Mouse (Mus musculus) MEL (cell line): Measurements from ENCODE around the gene Ppp1ca. TPM values are rescaled to one million over a fixed set of nuclear protein-coding genes. Genes with fewer than 3 reads are reported as not detected.
A peak's percentile ranks its signal among the peaks of the same experiment; 100 is the strongest.

Source experiments
- DNase-seq: peaks from one replicate; pipeline ENCODE4 v3.0.0; 2011; ENCODE audit warnings: low read depth, low spot score
- H3K27ac ChIP-seq: 2 replicates; pipeline ENCODE4 v1.5.1; 2012; ENCODE audit warnings: low read depth, mild to moderate bottlenecking, control low read depth, low read length, moderate library complexity; ENCODE audit not compliant: control insufficient read depth
- H3K27me3 ChIP-seq, 2 experiments: fragments of 150-350 bp in 1 of 2; sonication (generic) in 1 of 2; 2 replicates each; pipeline ENCODE4 v1.6.1; 2012; ENCODE audit warnings: low read length in 2 of 2, mild to moderate bottlenecking in 2 of 2, improper control_type of control experiment in 1 of 2, moderate library complexity in 1 of 2; ENCODE audit not compliant: insufficient read depth in 2 of 2, control insufficient read depth in 1 of 2
- H3K36me3 ChIP-seq, 2 experiments: 2 replicates each; pipeline ENCODE4 v1.6.1; 2012 to 2014; ENCODE audit warnings: low read length in 2 of 2, improper control_type of control experiment in 1 of 2, inconsistent platforms in 1 of 2, mild to moderate bottlenecking in 1 of 2; ENCODE audit not compliant: insufficient read depth in 2 of 2, control insufficient read depth in 1 of 2
- H3K4me1 ChIP-seq, 2 experiments: fragments of 150-350 bp in 1 of 2; sonication (generic) in 1 of 2; 2 replicates each; pipeline ENCODE4 v1.6.1; 2012; ENCODE audit warnings: low read length in 2 of 2, improper control_type of control experiment in 1 of 2, mild to moderate bottlenecking in 1 of 2; ENCODE audit not compliant: insufficient read depth in 2 of 2, control insufficient read depth in 1 of 2
- H3K4me3 ChIP-seq, 2 experiments: fragments of 150-350 bp in 1 of 2; sonication (generic) in 1 of 2; 2 replicates each; pipeline ENCODE4 v1.5.1; 2012; ENCODE audit warnings: low read depth in 2 of 2, low read length in 2 of 2, mild to moderate bottlenecking in 2 of 2, moderate library complexity in 2 of 2, control low read depth in 1 of 2, improper control_type of control experiment in 1 of 2; ENCODE audit not compliant: control insufficient read depth in 1 of 2, insufficient read depth in 1 of 2
- H3K79me2 ChIP-seq: 2 replicates; pipeline ENCODE4 v1.6.1; 2012; ENCODE audit warnings: mild to moderate bottlenecking, low read length, moderate library complexity; ENCODE audit not compliant: control insufficient read depth, poor library complexity, insufficient read depth
- H3K9ac ChIP-seq: 2 replicates; pipeline ENCODE4 v1.6.1; 2012; ENCODE audit warnings: low read depth, mild to moderate bottlenecking, control low read depth, low read length, moderate library complexity; ENCODE audit not compliant: control insufficient read depth, poor library complexity, severe bottlenecking
- H3K9me3 ChIP-seq: fragments of 150-350 bp; sonication (generic); replicated peaks from 2 replicates; pipeline ENCODE4 v1.6.1; 2012; ENCODE audit warnings: mild to moderate bottlenecking, low read length, improper control_type of control experiment, moderate library complexity; ENCODE audit not compliant: insufficient read depth
- BHLHE40 ChIP-seq: IDR thresholded peaks from 2 replicates; pipeline ENCODE4 v1.6.1; 2012; ENCODE audit warnings: low read depth, mild to moderate bottlenecking, inconsistent platforms, low read length, improper control_type of control experiment, borderline replicate concordance
- CHD2 ChIP-seq: IDR thresholded peaks from 2 replicates; pipeline ENCODE4 v1.6.1; 2011; ENCODE audit warnings: low read length, improper control_type of control experiment
- EP300 ChIP-seq, 2 experiments: IDR thresholded peaks; 2 replicates each; pipeline ENCODE4 v1.6.1; 2011; ENCODE audit warnings: improper control_type of control experiment in 2 of 2, low read length in 2 of 2, low read depth in 1 of 2, mild to moderate bottlenecking in 1 of 2
- MAFK ChIP-seq: IDR thresholded peaks from 2 replicates; pipeline ENCODE4 v1.6.1; 2011; ENCODE audit warnings: low read depth, mild to moderate bottlenecking, low read length, improper control_type of control experiment, borderline replicate concordance
- MAZ ChIP-seq: IDR thresholded peaks from 2 replicates; pipeline ENCODE4 v1.6.1; 2012; ENCODE audit warnings: low read depth, mild to moderate bottlenecking, inconsistent platforms, low read length, improper control_type of control experiment
- MEF2A ChIP-seq: IDR thresholded peaks from 2 replicates; pipeline ENCODE4 v1.6.1; 2014; ENCODE audit warnings: low read depth, mild to moderate bottlenecking, inconsistent platforms, low read length, improper control_type of control experiment; ENCODE audit not compliant: poor library complexity, insufficient replicate concordance, severe bottlenecking; ENCODE audit errors: extremely low read depth
- MYC ChIP-seq: IDR thresholded peaks from 2 replicates; pipeline ENCODE4 v1.6.1; 2011; ENCODE audit warnings: low read depth, mild to moderate bottlenecking, low read length, improper control_type of control experiment, moderate library complexity
- NELFE ChIP-seq: IDR thresholded peaks from 2 replicates; pipeline ENCODE4 v1.6.1; 2011; ENCODE audit warnings: low read depth, low read length, improper control_type of control experiment
- POLR2A ChIP-seq, 2 experiments: IDR thresholded peaks; 2 replicates each; pipeline ENCODE4 v1.6.1; 2011 to 2012; ENCODE audit warnings: low read length in 2 of 2, mild to moderate bottlenecking in 2 of 2, control low read depth in 1 of 2, improper control_type of control experiment in 1 of 2, low read depth in 1 of 2, moderate library complexity in 1 of 2; ENCODE audit not compliant: control insufficient read depth in 1 of 2, insufficient read depth in 1 of 2, poor library complexity in 1 of 2
- POLR2AphosphoS2 ChIP-seq: IDR thresholded peaks from 2 replicates; pipeline ENCODE4 v1.6.1; 2011; ENCODE audit warnings: low read length, improper control_type of control experiment
- POLR2AphosphoS5 ChIP-seq: IDR thresholded peaks from 2 replicates; pipeline ENCODE4 v1.6.1; 2012; ENCODE audit warnings: low read depth, borderline replicate concordance, mild to moderate bottlenecking, inconsistent platforms, low read length, moderate library complexity, mixed read lengths
- RCOR1 ChIP-seq: IDR thresholded peaks from 2 replicates; pipeline ENCODE4 v1.6.1; 2012; ENCODE audit warnings: low read depth, mild to moderate bottlenecking, inconsistent platforms, low read length, improper control_type of control experiment
- TAL1 ChIP-seq: IDR thresholded peaks from 2 replicates; pipeline ENCODE4 v1.6.1; 2012; ENCODE audit warnings: mild to moderate bottlenecking, inconsistent platforms, low read length, moderate library complexity, mixed read lengths
- TBP ChIP-seq: IDR thresholded peaks from 2 replicates; pipeline ENCODE4 v1.8.0; 2011; ENCODE audit warnings: low read depth, low read length, improper control_type of control experiment
- TCF12 ChIP-seq: IDR thresholded peaks from 2 replicates; pipeline ENCODE4 v1.6.1; 2014; ENCODE audit warnings: low read depth, mild to moderate bottlenecking, inconsistent platforms, low read length, improper control_type of control experiment, moderate library complexity
- USF1 ChIP-seq: IDR thresholded peaks from 2 replicates; pipeline ENCODE4 v1.6.1; 2014; ENCODE audit warnings: low read depth, mild to moderate bottlenecking, inconsistent platforms, low read length, improper control_type of control experiment, moderate library complexity
- ZNF384 ChIP-seq: IDR thresholded peaks from 2 replicates; pipeline ENCODE4 v1.6.1; 2012; ENCODE audit warnings: low read depth, mild to moderate bottlenecking, inconsistent platforms, low read length, improper control_type of control experiment
- polyA plus RNA-seq, 2 experiments: library from polyadenylated mRNA; stranded (reverse) in 1 of 2; unstranded in 1 of 2; fragments of >175 nt in 1 of 2; fragments of >200 nt in 1 of 2; gene quantifications; 2 replicates each; pipeline versions ENCODE4 v1.2.1 to v1.2.4; 2012; ENCODE audit warnings: low replicate concordance in 2 of 2, low read depth in 1 of 2; ENCODE audit not compliant: insufficient read length in 2 of 2, insufficient read depth in 1 of 2, missing spikeins in 1 of 2
- total RNA-seq: library from RNA; depleted of rRNA; stranded (reverse); fragments of 300-350 nt; gene quantifications from 2 replicates; pipeline ENCODE4 v1.2.3, GENCODE M21; 2012

Ppp1ca gene
- total and polyA plus RNA-seq, 3 experiments: 453 to 505 (median 455) TPM

- Histone ChIP-seq H3K27me3 (no peaks in the 10 kb centered on the region), H3K27ac (no peak overlapping the region), H3K79me2 (peaks cover 15% of the 10 kb centered on the region), H3K9ac (no peak overlapping the region), H3K4me1 (peaks cover 9 to 22% of the 10 kb centered on the region in 2 experiments; a peak in 3 of 4 replicates), H3K9me3 (no peaks in the 10 kb centered on the region), H3K36me3 (peaks cover 1 to 5% of the 10 kb centered on the region in 2 experiments; a peak in 2 of 4 replicates), H3K4me3 (no peak overlapping the region)
- no peak for DNase-seq
- TF ChIP-seq MAZ (no peak), MEF2A (no peak)
These were observed 40.4 kb upstream of the Ppp1ca start for GRCm38 (mm10) chr19:4151488-4151860.

GRCm38 (mm10) chr19:4151898-4152297 lies 40.0 kb upstream of the Ppp1ca start:
- no peak overlapping the region for H3K9ac ChIP-seq
- no peaks in the 10 kb centered on the region for H3K27me3 ChIP-seq
- no peak for TF ChIP-seq POLR2AphosphoS5
- no peak for TF ChIP-seq TAL1
- TF ChIP-seq NELFE: no peak
- no peak for TF ChIP-seq USF1
- TF ChIP-seq TBP: no peak
- TF ChIP-seq MYC: no peak
- TF ChIP-seq EP300 (IDR thresholded peaks at IDR 0.05; ENCODE audit: low read depth in 1 of 2, low read length in 2 of 2): no peak
- TF ChIP-seq ZNF384: no peak
- TF ChIP-seq BHLHE40: no peak
- TF ChIP-seq POLR2A (IDR thresholded peaks at IDR 0.05; ENCODE audit: control insufficient read depth in 1 of 2, insufficient read depth in 1 of 2, low read depth in 1 of 2, low read length in 2 of 2, poor library complexity in 1 of 2): no peak
- no peak for TF ChIP-seq MAFK
- TF ChIP-seq, all 39 proteins: peak for 0
- H3K79me2 ChIP-seq: peaks cover 15% of the 10 kb centered on the region
- H3K4me3 ChIP-seq: no peak overlapping the region
- H3K27ac ChIP-seq: no peak overlapping the region
- no peaks in the 10 kb centered on the region for H3K9me3 ChIP-seq
- H3K36me3 ChIP-seq: peaks cover 1 to 5% of the 10 kb centered on the region in 2 experiments; a peak in 2 of 4 replicates
- DNase-seq: no peak
- H3K4me1 ChIP-seq: peaks cover 9 to 22% of the 10 kb centered on the region in 2 experiments; a peak in 3 of 4 replicates

- H3K9ac ChIP-seq: no peak overlapping the region
- DNase-seq: no peak
- H3K27ac ChIP-seq: no peak overlapping the region
- peaks cover 9 to 22% of the 10 kb centered on the region in 2 experiments; a peak in 3 of 4 replicates for H3K4me1 ChIP-seq
- peaks cover 1 to 5% of the 10 kb centered on the region in 2 experiments; a peak in 2 of 4 replicates for H3K36me3 ChIP-seq
- H3K79me2 ChIP-seq: peaks cover 15% of the 10 kb centered on the region
- H3K9me3 ChIP-seq: no peaks in the 10 kb centered on the region
- H3K27me3 ChIP-seq: no peaks in the 10 kb centered on the region
- H3K4me3 ChIP-seq: no peak overlapping the region
- TF ChIP-seq TCF12 (no peak), RCOR1 (no peak), POLR2AphosphoS2 (0 out of 2 replicates have a peak, but pooled peaks have one; percentile 22), CHD2 (no peak)
- TF ChIP-seq, all 39 proteins: peak for 1
These were observed 39.2 kb upstream of the Ppp1ca start for GRCm38 (mm10) chr19:4152445-4153231.
